Mouse (Mus musculus) lung, embryonic 14.5 days (tissue): ENCODE measurements at regions not wholly inside any gene's neighbourhood (a gene's known extent, or its start where the extent isn't known, plus 50 kb on each side); places are given as distances from the start of the nearest gene placed in this dataset.
A peak's percentile ranks its signal among the peaks of the same experiment; 100 is the strongest.

Experiments used
- ATAC-seq: fragments of 200-750 bp; cut with Nextera tagmentation; 2 replicates; pipeline ENCODE4 v1.8.0; 2017; ENCODE audit warnings: mild to moderate bottlenecking, moderate TSS enrichment, moderate library complexity; ENCODE audit not compliant: insufficient read depth
- DNase-seq: peaks from one replicate; pipeline ENCODE4 v3.0.0-alpha.2; 2015
- H3K27ac ChIP-seq: fragments of 300-500 bp; sonication (generic); 2 replicates; pipeline ENCODE4 v1.5.1; 2014; ENCODE audit warnings: low read depth, mild to moderate bottlenecking, moderate library complexity
- H3K27me3 ChIP-seq: fragments of 300-500 bp; sonication (generic); 2 replicates; pipeline ENCODE4 v1.6.1; 2014; ENCODE audit warnings: low read length, control low read depth; ENCODE audit not compliant: insufficient read depth
- H3K36me3 ChIP-seq: fragments of 300-500 bp; sonication (generic); 2 replicates; pipeline ENCODE4 v1.6.1; 2014; ENCODE audit warnings: control low read depth; ENCODE audit not compliant: insufficient read depth
- H3K4me1 ChIP-seq: fragments of 300-500 bp; sonication (generic); 2 replicates; pipeline ENCODE4 v1.6.1; 2014; ENCODE audit warnings: antibody characterized with exemption, control low read depth; ENCODE audit not compliant: insufficient read depth
- H3K4me2 ChIP-seq: fragments of 300-500 bp; sonication (generic); 2 replicates; pipeline ENCODE4 v1.6.1; 2014; ENCODE audit warnings: mild to moderate bottlenecking
- H3K4me3 ChIP-seq: fragments of 300-500 bp; sonication (generic); 2 replicates; pipeline ENCODE4 v1.5.1; 2014; ENCODE audit warnings: low read depth, low read length
- H3K9ac ChIP-seq: fragments of 300-500 bp; sonication (generic); 2 replicates; pipeline ENCODE4 v1.6.1; 2014
- H3K9me3 ChIP-seq: fragments of 300-500 bp; sonication (generic); 2 replicates; pipeline ENCODE4 v1.6.1; 2016; ENCODE audit warnings: low read depth, low read length, control low read depth
- CTCF ChIP-seq: IDR thresholded peaks from 2 replicates; pipeline ENCODE4 v1.5.1; 2016; ENCODE audit warnings: antibody characterized with exemption, low read depth
- WGBS: fragments of 180-500 bp; shearing (Covaris S2); extraction: QIAGEN DNeasy Blood & Tissue Kit; methylation state at CpG from one replicate; pipeline ENCODE4 v1.1.7; 2014; 5-methylcytosine and 5-hydroxymethylcytosine counted together

DNA sequence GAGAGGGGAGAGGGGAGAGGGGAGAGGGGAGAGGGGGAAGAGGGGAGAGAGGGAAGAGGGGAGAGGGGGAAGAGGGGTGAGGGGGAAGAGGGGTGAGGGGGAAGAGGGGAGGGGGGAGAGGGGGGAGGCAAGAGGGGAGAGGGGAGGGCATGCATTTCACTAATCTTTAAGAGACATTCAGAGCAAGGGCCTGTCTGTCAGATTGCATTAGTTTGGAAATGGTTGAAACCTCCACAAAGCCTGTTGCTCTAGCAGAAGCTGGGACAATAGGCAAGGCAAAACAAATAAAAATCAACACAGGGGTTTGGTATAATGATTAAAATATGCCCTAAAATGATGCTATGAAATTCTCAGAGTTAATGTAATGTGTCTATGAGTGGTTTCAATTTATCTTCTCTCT lies 196.4 kb downstream of the Cetn3 start:
- no peak for DNase-seq
- no peak overlapping the region for H3K9ac ChIP-seq
- no peaks in the 10 kb centered on the region for H3K27me3 ChIP-seq
- H3K4me1 ChIP-seq = no peaks in the 10 kb centered on the region
- H3K4me3 ChIP-seq = no peak overlapping the region
- no peak for ATAC-seq
- H3K27ac ChIP-seq = no peak overlapping the region
- H3K4me2 ChIP-seq = no peak overlapping the region
- no peak for TF ChIP-seq CTCF
- H3K9me3 ChIP-seq = no peaks in the 10 kb centered on the region
- no peaks in the 10 kb centered on the region for H3K36me3 ChIP-seq

DNA sequence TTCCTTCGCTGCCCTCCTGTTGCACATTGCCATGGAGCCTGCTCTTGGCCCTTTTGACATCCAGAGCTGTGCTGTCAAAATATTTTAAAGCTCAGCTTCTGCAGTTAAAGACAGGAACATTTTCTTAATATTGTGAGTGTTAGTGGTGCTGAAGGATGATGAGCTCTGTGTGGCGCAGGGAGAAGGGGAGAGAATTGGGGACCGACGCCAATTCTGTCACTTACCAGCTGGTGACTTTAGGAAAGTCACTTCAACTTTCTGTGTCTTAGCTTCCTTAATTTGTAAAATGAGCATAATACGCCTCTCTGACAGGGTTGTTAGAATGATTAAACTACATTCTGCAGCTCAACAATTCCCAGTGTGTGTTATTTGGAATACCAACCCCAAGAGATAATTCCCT lies 197.2 kb downstream of the Cetn3 start:
- Histone ChIP-seq H3K27ac (no peak overlapping the region), H3K9ac (no peak overlapping the region), H3K27me3 (no peaks in the 10 kb centered on the region), H3K4me2 (no peak overlapping the region), H3K4me1 (no peaks in the 10 kb centered on the region), H3K9me3 (no peaks in the 10 kb centered on the region), H3K36me3 (no peaks in the 10 kb centered on the region), H3K4me3 (no peak overlapping the region)
- WGBS = 51% methylated on average over 5 of the region's 5 CpGs
- TF ChIP-seq CTCF = no peak
- DNase-seq = peak; percentile 64
- 0 out of 2 replicates have a peak, but pooled peaks have one; percentile 28 for ATAC-seq

DNA sequence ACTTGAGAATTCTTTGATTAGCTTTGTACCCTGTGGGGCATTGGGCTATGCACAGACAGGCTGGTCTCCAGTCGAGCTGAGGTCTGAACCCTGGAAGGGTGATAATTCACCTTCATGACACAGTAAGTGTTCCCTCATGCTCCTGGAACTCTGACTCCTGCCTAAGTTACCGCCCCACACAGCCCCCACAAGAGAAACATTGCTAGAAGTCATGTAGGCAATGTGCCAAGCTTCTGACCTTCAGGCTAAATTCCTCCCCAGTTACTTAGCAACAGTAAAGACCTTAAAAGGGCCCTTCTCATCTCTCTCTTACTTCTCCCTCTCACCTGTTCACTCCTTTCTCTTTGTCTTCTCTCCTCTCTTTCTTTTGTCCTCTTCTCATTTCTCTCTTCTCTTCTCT lies 199.6 kb downstream of the Cetn3 start:
- Histone ChIP-seq H3K27ac (no peak overlapping the region), H3K4me1 (no peaks in the 10 kb centered on the region), H3K9ac (no peak overlapping the region), H3K4me3 (no peak overlapping the region), H3K36me3 (no peaks in the 10 kb centered on the region), H3K9me3 (no peaks in the 10 kb centered on the region), H3K27me3 (no peaks in the 10 kb centered on the region), H3K4me2 (no peak overlapping the region)
- ATAC-seq (no peak), DNase-seq (peak; percentile 52)
- WGBS = 24% methylated on average over 2 of the region's 2 CpGs
- no peak for TF ChIP-seq CTCF

DNA sequence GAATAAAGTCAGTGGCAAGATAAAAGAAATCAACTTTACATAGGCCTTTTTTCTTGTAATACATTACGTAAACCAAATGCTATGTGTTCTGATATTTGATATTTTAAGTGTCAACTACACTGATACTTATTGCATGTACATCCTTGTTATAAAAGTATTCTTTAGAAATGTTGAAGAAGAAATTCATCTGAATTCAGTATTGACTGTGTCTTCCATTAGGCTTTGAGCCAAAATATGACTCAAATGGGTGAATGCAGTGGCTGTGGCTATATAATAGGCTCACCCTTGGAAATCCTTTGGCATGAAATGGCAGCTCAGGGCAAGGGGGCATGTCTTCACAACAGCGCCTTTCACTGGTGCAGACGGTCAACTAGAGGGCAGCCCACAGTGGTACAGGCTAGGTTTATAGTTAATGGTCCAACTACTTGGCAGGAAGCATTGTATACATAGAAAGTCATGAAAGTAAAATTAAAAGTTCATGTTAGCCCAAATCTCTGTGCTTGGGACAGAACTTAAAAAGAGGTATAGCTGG lies 217.9 kb downstream of the Cetn3 start:
- Histone ChIP-seq H3K4me3 (no peak overlapping the region), H3K27me3 (no peaks in the 10 kb centered on the region), H3K4me2 (no peak overlapping the region), H3K27ac (no peak overlapping the region), H3K9ac (no peak overlapping the region), H3K36me3 (no peaks in the 10 kb centered on the region), H3K4me1 (no peaks in the 10 kb centered on the region), H3K9me3 (no peaks in the 10 kb centered on the region)
- TF ChIP-seq CTCF = no peak
- 80% methylated on average over 3 of the region's 3 CpGs for WGBS
- DNase-seq (no peak), ATAC-seq (no peak)

DNA sequence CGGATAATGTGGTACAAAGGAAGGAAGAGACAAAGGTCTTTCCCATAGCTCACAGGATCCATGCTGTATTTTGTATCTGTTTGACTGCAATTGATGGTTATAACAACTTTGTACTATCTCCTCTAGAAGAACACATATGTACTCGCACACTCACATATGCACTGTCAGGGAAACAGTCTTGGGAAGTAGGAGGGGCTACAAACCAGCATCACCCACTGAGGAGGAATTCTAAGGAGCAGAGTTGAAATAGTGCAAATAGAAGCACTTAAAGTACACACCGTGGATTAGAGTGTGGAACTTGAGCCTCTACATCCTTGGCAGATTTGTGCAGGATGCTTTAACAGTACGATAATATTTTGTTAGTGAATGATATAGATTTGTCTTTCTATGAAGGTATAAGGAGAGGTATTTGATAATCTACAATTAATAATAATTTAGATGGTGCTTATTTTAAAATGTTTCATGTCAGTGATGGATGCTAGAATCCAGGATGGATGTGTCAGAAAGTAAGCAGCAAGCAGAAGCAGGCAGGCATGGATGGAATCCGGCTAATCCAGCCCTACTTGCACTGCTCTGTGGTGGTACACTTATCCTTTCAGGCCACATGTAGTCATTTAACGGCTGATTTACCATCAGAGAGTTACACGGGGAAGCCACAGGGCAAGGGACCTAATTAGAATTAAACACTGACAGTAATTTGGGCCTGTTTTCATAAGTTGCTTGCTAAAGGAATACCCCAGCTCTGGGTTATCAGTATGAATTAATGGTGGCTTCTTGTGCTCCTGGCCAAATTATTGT lies 223.3 kb downstream of the Cetn3 start:
- H3K4me1 ChIP-seq = no peaks in the 10 kb centered on the region
- H3K27ac ChIP-seq = no peak overlapping the region
- no peak overlapping the region for H3K4me3 ChIP-seq
- no peaks in the 10 kb centered on the region for H3K27me3 ChIP-seq
- H3K36me3 ChIP-seq = no peaks in the 10 kb centered on the region
- no peak overlapping the region for H3K9ac ChIP-seq
- ATAC-seq = no peak
- no peak overlapping the region for H3K4me2 ChIP-seq
- DNase-seq = no peak
- WGBS = 63% methylated on average over 7 of the region's 7 CpGs
- no peaks in the 10 kb centered on the region for H3K9me3 ChIP-seq
- TF ChIP-seq CTCF = no peak

DNA sequence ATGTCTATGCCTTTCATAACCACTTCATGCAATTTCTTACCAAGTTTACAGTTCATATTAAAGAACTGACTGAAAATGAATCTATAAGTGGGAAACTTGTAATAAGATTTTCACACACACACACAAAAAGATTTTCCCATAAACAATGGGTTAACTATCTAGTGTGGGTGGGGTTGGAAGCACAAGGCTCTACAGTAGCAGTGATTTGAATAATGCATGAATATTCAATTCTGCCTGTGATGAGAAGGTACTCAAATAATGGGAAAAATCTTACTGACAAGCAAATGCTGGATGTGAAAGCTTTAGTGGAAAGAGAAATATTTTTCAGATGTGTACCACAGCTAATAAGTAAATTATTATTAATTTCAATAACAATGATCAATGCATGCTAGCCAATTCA lies 224.3 kb downstream of the Cetn3 start:
- Histone ChIP-seq H3K27ac (no peak overlapping the region), H3K4me1 (no peaks in the 10 kb centered on the region), H3K9me3 (no peaks in the 10 kb centered on the region), H3K36me3 (no peaks in the 10 kb centered on the region), H3K27me3 (no peaks in the 10 kb centered on the region), H3K9ac (no peak overlapping the region), H3K4me3 (no peak overlapping the region), H3K4me2 (no peak overlapping the region)
- ATAC-seq (no peak), DNase-seq (no peak)
- TF ChIP-seq CTCF = no peak

DNA sequence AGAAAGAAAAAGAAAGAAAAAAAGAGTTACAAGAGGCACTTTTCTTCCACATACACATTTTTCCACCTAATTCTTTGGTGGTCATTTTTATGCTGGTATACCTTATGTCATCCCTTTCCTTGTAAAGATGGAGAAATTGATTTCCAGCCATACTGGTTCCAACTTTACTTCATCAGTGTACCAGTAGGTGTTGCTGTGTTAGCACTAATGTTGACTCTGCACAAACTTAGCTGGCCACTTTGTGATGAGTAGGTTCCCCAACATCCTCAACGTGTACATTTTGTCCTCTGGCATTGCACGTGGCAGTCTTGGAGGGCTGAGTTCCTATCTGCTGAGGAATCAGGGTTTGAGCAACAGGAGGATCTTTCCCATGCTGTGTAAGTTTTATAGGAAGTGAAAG lies 256.7 kb downstream of the Cetn3 start:
- Histone ChIP-seq H3K4me1 (no peaks in the 10 kb centered on the region), H3K4me3 (no peak overlapping the region)

More for the DNA sequence above, 256.7 kb downstream of the Cetn3 start:
- TF ChIP-seq CTCF = 0 out of 2 replicates have a peak, but pooled peaks have one; percentile 29
- Histone ChIP-seq H3K27ac (no peak overlapping the region), H3K27me3 (no peaks in the 10 kb centered on the region), H3K9me3 (no peaks in the 10 kb centered on the region), H3K4me2 (no peak overlapping the region), H3K9ac (no peak overlapping the region), H3K36me3 (no peaks in the 10 kb centered on the region)
- 12% methylated on average over 2 of the region's 2 CpGs for WGBS
- ATAC-seq (no peak), DNase-seq (peak; percentile 17)
